Mouse (Mus musculus): Measurements from ENCODE around the gene Usp49.

- no peak for TF ChIP-seq POLR2A (IDR thresholded peaks at IDR 0.05; ENCODE audit: borderline replicate concordance, extremely low read depth, low read depth, low read length)
- TF ChIP-seq CTCF (IDR thresholded peaks at IDR 0.05; ENCODE audit: insufficient read depth, low read length) = no peak
Measured at GRCm38 (mm10) chr17:47618556-47619311, 11.8 kb upstream of the Usp49 start.
